Mouse (Mus musculus) fibroblast of lung, adult 2 months (primary cell): Measurements from ENCODE around the gene Klrd1.
A peak's percentile ranks its signal among the peaks of the same experiment; 100 is the strongest.
"Not testable (repeated sequence)": the region's sequence is repeated elsewhere in the genome, so short reads cannot be mapped to it uniquely, and the experiment has no call there.

Experiments
- DNase-seq: peaks from one replicate; pipeline ENCODE4 v3.0.0-alpha.2; 2011; ENCODE audit warnings: low read depth

Klrd1 gene

GRCm38 (mm10) chr6:129591508-129591907 is at the start of gene Klrd1:
Gene Klrd1 (plus strand): TSS chr6:129591782.
- DNase-seq = no peak

- no peak for DNase-seq
Observed at GRCm38 (mm10) chr6:129541931-129542330, 49.7 kb upstream of the Klrd1 start.

GRCm38 (mm10) chr6:129542540-129542939 is 49.0 kb upstream of the Klrd1 start:
- DNase-seq = no peak

DNA sequence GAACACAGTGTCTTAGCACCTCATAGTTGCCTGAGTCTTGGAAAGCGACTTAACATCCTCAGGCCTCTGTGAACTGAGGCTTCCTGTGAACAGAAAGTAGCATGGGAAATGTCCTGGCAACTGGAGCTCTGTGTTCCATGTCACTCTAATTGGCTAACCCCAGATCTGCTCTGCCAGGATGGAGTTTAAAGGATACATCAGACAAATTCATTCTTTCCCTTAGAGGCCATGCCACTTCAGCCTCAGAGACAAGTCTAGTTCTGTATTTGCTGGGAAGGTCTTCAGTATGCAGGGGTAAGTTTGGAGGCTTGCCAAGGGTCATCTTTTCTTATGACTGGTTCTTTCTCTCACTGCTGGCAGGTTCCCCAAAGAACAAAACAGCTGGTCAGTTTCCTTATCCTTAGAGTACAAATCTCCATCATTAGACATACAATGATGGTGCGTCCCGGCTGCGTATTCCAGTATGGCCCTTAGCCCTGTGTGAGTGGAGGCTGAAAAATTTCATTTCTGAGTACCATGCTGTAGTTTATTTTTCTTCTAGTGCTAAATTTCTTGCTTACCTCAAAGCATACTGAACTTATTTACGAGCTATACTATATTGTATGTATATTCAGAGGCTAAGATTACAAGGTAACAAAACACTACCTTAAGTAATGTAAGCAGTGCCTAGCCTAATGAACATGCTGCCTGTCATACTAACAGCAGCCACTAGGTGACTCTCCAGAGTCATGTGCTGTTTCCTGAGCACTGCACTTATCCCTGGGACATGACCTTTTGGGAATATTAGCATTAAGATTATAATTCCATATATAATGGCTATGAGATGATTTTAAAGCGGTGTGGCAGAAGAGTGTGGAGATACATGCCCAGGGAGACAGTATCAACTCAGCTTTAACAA is 47.6 kb upstream of the Klrd1 start:
- DNase-seq = peak; percentile 49

GRCm38 (mm10) chr6:129547277-129547676 is 44.3 kb upstream of the Klrd1 start:
- DNase-seq = no peak

DNA sequence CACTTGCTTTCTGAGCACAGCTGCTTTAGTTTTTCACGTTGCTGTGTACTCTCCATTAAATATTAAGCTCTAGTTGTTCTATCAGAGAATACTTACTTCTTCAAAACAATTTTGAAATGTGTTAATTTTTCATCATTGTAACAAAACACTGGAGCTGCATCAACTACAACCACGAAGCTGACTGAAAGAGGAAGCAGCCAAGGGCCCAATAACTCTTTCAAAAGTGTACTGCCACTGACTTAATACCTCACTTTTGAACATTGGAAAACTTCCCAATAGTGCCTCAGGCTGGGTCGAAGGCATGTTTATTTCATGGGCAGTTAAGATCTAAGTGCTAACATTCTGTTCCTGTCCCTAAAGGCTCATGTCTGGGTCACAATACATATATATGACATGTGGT is 43.6 kb upstream of the Klrd1 start:
- no peak for DNase-seq

GRCm38 (mm10) chr6:129557298-129558023 is 34.1 kb upstream of the Klrd1 start:
- DNase-seq = no peak

DNA sequence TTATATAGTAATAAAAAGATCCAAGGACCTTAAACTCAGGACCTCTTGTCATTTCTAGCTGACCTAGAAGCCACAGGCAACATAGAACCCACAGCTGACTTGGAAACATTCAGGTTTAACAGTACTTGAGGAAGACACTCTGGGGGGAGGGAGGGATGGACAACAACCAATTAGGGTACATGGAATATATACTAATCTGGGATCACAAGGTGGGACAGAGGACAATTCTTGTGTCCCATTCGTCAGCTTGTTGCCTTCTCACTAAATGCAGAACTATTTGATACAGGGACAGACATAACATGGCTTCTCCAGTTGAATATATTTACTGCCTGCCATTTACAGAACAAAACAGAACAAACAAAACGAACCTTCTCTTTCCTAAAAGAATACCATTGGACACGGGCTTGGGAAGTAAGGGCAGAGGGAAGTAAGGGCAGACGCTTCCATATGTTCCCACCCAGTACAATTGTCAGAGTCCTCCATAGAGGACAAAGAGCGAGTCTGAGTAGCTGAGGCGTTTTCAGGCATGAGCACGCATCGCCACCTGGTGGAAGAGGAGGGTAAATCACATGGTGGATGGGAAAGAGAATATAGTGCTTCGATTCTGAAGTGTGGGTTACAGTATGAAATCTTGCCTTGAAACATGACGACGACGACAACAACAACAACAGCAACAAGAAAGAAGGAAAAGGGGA is 32.5 kb upstream of the Klrd1 start:
- no peak for DNase-seq

GRCm38 (mm10) chr6:129559641-129560027 is 31.9 kb upstream of the Klrd1 start:
- no peak for DNase-seq

DNA sequence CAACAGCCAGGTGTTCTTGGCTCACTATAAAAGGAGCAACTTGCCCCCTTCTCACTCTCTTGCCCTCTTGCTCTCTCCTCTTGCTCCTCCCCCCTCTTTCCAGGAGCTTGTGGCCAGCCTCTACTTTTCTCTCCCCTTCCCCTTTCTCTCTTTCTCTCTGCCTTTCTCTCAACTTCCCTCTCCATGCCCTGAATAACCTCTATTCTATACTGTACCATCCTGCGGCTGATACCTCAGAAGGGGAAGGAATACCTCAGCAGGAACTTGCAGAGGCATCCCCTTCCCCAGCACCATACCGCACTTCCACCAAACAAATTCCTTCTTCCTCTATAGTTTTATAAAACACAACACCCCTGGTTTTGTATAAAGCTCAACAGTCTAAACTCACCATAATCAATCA is 26.3 kb upstream of the Klrd1 start:
- no peak for DNase-seq

DNA sequence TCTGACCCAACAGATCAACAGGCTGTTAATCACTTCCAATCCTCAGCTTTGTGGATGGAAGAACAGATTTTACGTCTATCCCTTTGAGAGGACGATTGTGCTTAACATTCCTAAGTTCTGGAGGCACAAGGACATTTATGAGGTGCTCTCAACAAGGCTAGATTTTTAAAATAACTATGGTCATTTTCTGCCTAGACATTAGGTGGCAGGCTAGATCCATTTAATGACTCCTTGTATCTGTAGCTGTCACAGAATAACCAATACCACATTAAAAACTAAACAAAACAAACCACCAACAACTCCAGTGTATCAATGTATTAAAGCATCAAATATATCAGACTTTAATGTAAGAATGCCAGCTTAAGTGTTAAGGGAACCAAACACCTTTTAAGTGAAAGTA is 16.3 kb upstream of the Klrd1 start:
- no peak for DNase-seq

DNA sequence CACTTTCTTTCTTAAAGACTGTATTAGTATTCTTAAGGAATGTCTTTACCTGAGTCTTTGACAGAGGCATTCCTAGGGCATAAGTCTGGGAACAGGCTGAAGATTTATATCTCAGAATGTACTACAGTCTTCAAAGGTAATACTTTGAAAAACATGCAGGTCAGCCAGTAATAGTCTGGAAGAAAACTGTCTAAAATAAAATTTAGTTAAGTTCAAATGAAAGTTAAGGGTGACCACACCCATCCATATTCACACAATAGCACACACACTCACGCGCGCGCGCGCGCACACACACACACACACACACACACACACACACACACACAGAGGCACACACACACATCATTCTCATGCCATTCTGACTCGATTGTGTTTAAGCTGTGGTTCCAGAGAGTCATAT is 14.0 kb upstream of the Klrd1 start, which contains the start of gene Klre1:
TSS of gene Klre1 (plus strand) at position 301 of the 400 bp plus-strand sequence.
- DNase-seq = no peak

- DNase-seq = no peak
Observed at GRCm38 (mm10) chr6:129581274-129581673, 10.3 kb upstream of the Klrd1 start.

- DNase-seq = no peak
Observed at GRCm38 (mm10) chr6:129581896-129582295, 9.7 kb upstream of the Klrd1 start.

DNA sequence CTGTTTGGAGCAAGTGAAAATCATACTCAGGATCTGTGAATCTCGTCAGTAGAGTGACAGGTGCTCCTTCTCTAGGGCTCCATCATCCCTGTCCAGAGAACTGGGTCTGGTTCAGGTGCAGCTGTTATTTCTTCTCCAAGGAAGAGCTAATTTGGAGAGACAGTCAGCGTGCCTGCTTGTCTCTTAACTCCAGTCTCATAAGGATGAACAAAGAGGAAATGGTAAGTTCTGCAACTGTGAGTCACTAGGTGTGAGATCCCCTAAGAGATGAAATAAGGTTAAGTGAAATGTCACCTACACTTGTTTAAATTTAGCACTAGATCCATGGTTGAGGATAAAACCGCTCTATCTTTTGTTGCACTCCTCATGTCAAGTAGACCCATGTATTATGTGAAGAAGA is 8.6 kb upstream of the Klrd1 start:
- no peak for DNase-seq

DNA sequence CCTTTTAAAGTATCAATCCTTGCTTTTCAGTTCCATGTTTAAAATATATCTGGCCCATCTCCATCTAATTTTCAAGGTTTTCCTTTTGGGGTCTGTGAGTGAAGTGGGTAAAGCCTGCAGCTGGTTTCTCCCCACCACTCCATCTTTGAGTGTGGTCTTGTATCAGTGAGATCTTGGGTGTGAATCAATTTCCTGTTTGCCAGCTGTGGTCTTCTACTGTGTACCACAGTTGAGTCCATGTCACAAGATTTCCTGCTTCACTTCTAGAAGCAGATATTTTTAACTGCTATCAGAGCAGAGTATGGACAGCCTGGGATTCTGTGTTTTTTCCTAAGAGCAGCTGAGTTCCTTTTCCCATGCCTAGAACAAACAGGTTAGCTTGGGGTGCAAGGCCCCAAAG is 16.8 kb downstream of the Klrd1 start:
- no peak for DNase-seq

- no peak for DNase-seq
Observed at GRCm38 (mm10) chr6:129623735-129624134, 32.2 kb downstream of the Klrd1 start, which contains the start of gene Klrk1. Gene Klrk1 (minus strand): TSS chr6:129623864.

- DNase-seq = not testable (repeated sequence)
Observed at GRCm38 (mm10) chr6:129631046-129631445, 39.5 kb downstream of the Klrd1 start.

DNA sequence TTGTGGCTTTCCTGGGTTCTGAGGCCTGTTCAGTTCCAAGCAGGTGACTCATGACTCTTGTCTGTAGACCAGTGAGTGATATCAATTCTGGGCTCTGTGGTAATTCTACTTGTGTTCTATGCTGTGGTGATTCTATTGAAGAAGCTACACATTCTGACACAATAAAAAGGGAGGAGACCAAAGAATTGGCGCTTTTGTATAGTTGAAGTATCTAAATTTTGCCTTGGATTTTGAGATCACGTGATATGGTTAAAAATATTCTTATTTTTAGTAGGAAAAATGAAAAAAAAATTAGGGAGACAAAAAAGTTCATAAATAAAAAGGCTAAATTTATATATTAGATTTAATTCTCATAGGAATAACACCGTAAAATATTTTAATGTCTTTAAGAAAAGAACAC is 51.7 kb downstream of the Klrd1 start, which contains the start of gene Klrc3:
TSS of gene Klrc3 (minus strand) at position 101 of the 400 bp plus-strand sequence.
- DNase-seq = not testable (repeated sequence)

DNA sequence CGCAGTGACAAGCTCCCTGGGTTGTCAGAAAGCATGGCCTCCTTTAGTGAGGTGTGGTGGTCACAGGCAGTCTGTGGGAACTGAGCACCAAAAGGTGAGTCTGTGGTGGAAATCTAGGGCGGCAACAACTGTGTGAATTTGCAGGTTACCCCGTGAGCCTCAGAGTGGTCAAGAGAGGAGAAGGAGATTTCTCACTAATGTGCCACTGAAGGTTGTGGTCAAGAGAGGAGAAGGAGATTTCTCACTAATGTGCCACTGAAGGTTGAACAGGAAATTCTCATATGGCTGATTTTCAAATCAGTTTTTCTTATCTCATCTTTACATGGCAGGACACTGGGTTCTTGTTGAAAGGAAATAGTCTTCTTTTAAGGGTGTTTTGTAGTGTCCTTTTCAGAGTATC is 52.5 kb downstream of the Klrd1 start:
- not testable (repeated sequence) for DNase-seq
